Mouse (Mus musculus) hindbrain, embryonic 15.5 days (tissue): ENCODE results near the gene Gm28230. TPM values are rescaled to one million over a fixed set of nuclear protein-coding genes. Genes with fewer than 3 reads are reported as not detected.

Experiments used
- ATAC-seq: fragments of 200-750 bp; cut with Nextera tagmentation; 2 replicates; pipeline ENCODE4 v1.8.0; 2017; ENCODE audit warnings: low read depth, moderate number of reproducible peaks, moderate TSS enrichment; ENCODE audit not compliant: low FRiP score
- H3K27ac ChIP-seq: fragments of 300-500 bp; sonication (generic); replicated peaks from 2 replicates; pipeline ENCODE4 v1.5.1; 2015; ENCODE audit warnings: mild to moderate bottlenecking, inconsistent platforms
- H3K27me3 ChIP-seq: fragments of 300-500 bp; sonication (generic); 2 replicates; pipeline ENCODE4 v1.6.1; 2015; ENCODE audit warnings: control low read depth, inconsistent platforms
- H3K36me3 ChIP-seq: fragments of 300-500 bp; sonication (generic); 2 replicates; pipeline ENCODE4 v1.6.1; 2015; ENCODE audit warnings: control low read depth, inconsistent platforms
- H3K4me1 ChIP-seq: fragments of 300-500 bp; sonication (generic); replicated peaks from 2 replicates; pipeline ENCODE4 v1.6.1; 2015; ENCODE audit warnings: control low read depth, inconsistent platforms
- H3K4me2 ChIP-seq: fragments of 300-500 bp; sonication (generic); 2 replicates; pipeline ENCODE4 v1.6.1; 2015; ENCODE audit warnings: moderate library complexity, mild to moderate bottlenecking, inconsistent platforms
- H3K4me3 ChIP-seq: fragments of 300-500 bp; sonication (generic); 2 replicates; pipeline ENCODE4 v1.5.1; 2015; ENCODE audit warnings: mild to moderate bottlenecking, inconsistent platforms
- H3K9ac ChIP-seq: fragments of 300-500 bp; sonication (generic); 2 replicates; pipeline ENCODE4 v1.6.1; 2015; ENCODE audit warnings: inconsistent platforms
- H3K9me3 ChIP-seq: fragments of 300-500 bp; sonication (generic); 2 replicates; pipeline ENCODE4 v1.6.1; 2016; ENCODE audit warnings: control low read depth, inconsistent platforms
- WGBS: fragments of 180-500 bp; shearing (Covaris S2); methylation state at CpG from one replicate; pipeline ENCODE4 v1.1.7; 2015; 5-methylcytosine and 5-hydroxymethylcytosine counted together
- polyA plus RNA-seq: library from polyadenylated mRNA; unstranded; fragments of >200 nt; fragmentation: Nextera tagmentation; extraction: Ambion mirVana; gene quantifications from 2 replicates; pipeline ENCODE4 v1.2.1, GENCODE M21; 2015

Gm28230 gene
- polyA plus RNA-seq, 1 experiment from 2014 or later: 1.6 TPM

- Histone ChIP-seq H3K4me1 (peaks cover 20% of the 10 kb centered on the region; the same call in 1 of the 2 replicates), H3K36me3 (no peaks in the 10 kb centered on the region), H3K4me3 (peak overlapping the region; percentile 43), H3K4me2 (peak overlapping the region; percentile 57), H3K9ac (peak overlapping the region; percentile 53), H3K27me3 (peaks cover 39% of the 10 kb centered on the region), H3K27ac (peak overlapping the region; percentile 91), H3K9me3 (no peaks in the 10 kb centered on the region)
- WGBS: 1% methylated on average over 43 of the region's 43 CpGs
- no peak for ATAC-seq
Observed at GRCm38 (mm10) chr2:74740311-74741091, 14.0 kb downstream of the Gm28230 start.

DNA sequence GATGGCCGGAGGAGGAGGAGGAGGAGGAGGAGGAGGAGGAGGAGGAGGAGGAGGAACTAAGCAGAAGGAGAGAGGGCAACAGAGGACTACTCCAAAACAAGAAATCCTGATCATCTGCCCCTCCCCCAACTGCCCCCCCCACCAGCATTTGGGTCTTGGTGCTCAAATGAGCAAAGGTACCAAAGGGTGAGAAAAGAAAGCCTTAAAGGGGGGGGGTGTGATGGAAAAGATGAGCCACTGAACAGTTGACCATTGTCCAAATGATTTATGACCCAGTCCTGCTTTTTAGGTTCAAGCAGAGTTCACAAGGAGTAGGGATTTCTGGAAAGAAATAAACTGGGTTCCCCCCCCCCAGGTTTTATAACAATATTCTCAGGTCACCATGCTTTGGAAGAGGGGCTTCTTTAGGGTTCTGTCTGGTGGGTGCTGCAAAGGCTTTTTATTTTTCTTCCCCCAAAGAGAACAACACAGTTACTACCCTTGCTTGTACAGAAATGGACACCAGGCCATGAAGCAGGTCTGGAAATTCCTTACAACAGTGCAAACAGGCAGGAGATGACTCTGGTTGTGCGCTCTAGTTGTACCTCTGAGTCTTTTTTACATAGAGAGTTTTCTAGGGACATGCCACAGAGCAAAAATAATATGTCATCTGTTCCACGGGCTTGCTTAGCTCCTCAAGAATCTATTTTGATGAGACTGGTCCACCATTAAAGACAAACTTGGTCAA, 14.9 kb downstream of the Gm28230 start:
- Histone ChIP-seq H3K27me3 (peaks cover 44% of the 10 kb centered on the region), H3K4me2 (peak overlapping the region; percentile 31)

GRCm38 (mm10) chr2:74741979-74742277, 15.4 kb downstream of the Gm28230 start:
- no peaks in the 10 kb centered on the region for H3K9me3 ChIP-seq
- H3K27ac ChIP-seq: peak overlapping the region; percentile 65
- H3K4me1 ChIP-seq: peaks cover 24% of the 10 kb centered on the region
- H3K27me3 ChIP-seq: peaks cover 44% of the 10 kb centered on the region
- ATAC-seq: no peak
- H3K36me3 ChIP-seq: no peaks in the 10 kb centered on the region
- H3K4me2 ChIP-seq: peak overlapping the region; percentile 31
- no peak overlapping the region for H3K4me3 ChIP-seq
- no peak overlapping the region for H3K9ac ChIP-seq

More for the DNA sequence above, 14.9 kb downstream of the Gm28230 start:
- ATAC-seq: no peak
- H3K9me3 ChIP-seq: no peaks in the 10 kb centered on the region
- H3K9ac ChIP-seq: no peak overlapping the region
- peak overlapping the region; percentile 65 for H3K27ac ChIP-seq
- no peaks in the 10 kb centered on the region for H3K36me3 ChIP-seq
- H3K4me3 ChIP-seq: no peak overlapping the region
- H3K4me1 ChIP-seq: peaks cover 21% of the 10 kb centered on the region
- WGBS: 26% methylated on average over 2 of the region's 3 CpGs

DNA sequence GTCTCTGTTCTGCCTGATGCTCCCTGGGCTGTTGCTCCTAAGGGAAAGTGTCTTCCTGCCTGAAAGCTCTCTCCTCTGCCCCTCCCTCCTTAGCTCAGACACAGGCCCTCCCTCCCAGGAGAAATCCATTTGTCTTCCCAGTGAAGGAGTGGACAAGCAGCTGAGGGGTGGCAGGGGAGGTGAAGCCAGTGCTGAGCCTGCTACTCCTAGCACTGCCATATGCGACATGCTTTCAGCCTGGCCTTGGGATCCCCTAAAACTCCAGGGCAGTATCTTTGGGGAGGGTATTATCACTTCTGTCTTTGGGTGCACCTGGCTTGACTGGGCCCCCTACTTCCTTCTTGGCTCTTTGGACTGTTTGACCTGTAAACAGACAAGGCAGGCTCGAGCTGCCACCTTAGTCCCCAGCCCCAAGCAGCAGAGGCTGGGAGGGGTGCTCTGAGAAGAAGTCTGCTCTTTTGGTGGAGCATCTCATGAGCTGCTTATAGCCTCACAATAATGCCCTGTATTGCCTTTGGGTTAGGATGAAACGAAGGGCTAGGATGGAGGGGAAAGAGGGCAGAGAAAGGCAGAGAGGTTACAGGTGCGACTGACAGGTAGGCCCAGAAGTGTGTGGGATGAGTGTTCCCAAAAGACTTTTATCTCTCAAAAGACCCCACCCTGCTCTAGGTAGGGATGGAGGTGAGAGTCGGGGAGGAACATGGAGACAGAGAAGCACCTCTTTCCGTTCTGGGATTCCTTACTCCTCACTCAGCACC, 19.2 kb downstream of the Gm28230 start:
- Histone ChIP-seq H3K4me3 (peak overlapping the region; percentile 32), H3K4me2 (peak overlapping the region; percentile 64), H3K9me3 (no peaks in the 10 kb centered on the region), H3K27me3 (peaks cover 40% of the 10 kb centered on the region), H3K4me1 (peaks cover 37% of the 10 kb centered on the region), H3K36me3 (no peaks in the 10 kb centered on the region), H3K9ac (peak overlapping the region; percentile 53), H3K27ac (peak overlapping the region; percentile 85)
- 3% methylated on average over 6 of the region's 6 CpGs for WGBS
- ATAC-seq: 0 out of 2 replicates have a peak, but pooled peaks have one; percentile 6

GRCm38 (mm10) chr2:74746298-74746921, 19.9 kb downstream of the Gm28230 start:
- Histone ChIP-seq H3K9me3 (no peaks in the 10 kb centered on the region), H3K4me3 (peak overlapping the region; percentile 32), H3K27ac (peak overlapping the region; percentile 85), H3K36me3 (no peaks in the 10 kb centered on the region), H3K9ac (peak overlapping the region; percentile 53), H3K4me2 (peak overlapping the region; percentile 64), H3K27me3 (peaks cover 44% of the 10 kb centered on the region), H3K4me1 (peaks cover 35% of the 10 kb centered on the region)
- WGBS: under 1% methylated on average over 58 of the region's 58 CpGs
- no peak for ATAC-seq

DNA sequence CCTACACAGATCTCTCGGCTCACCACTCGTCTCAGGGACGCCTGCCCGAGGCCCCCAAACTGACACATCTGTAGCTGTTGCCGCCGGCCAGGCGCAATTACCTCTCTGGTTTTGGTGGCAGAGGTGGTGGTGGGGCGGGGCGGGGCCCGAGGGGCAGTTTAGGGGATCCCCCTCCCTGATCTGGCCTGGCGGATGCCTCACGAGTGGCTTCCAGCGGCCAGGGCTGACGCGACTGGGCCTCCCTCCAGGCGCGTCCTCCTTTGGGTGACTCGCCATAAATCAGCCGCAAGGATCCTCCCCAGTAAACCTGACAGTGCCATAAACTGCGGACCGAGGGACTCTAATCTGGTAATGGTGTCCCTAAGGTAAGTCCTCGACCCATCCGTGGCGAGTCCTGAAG, 20.5 kb downstream of the Gm28230 start:
- H3K9ac ChIP-seq: peak overlapping the region; percentile 53
- ATAC-seq: no peak
- H3K27ac ChIP-seq: peak overlapping the region; percentile 85

DNA sequence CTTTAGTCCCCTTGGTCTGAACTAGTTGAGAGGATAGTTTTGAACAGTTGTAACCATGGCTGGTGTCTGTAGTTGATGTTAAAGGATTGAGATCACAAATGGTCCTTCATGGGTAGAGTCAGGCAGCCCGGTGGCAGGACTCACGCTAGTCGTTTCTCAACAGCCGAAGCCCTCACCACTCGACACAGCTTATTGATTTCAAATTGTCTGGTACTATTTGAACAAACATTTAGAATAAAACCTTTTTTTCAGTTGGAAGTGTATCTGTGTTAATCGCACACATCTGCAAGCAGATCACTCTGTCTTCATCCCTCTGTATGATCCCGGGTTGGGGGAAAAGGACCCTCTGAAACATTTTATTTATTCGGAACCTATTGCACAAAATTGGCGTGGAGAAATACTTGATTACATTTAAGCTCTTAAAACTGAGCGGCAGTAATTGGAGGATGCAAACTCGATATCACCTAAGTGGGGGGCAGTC, 21.2 kb downstream of the Gm28230 start:
- no peak for ATAC-seq
- no peaks in the 10 kb centered on the region for H3K9me3 ChIP-seq
- peak overlapping the region; percentile 32 for H3K4me3 ChIP-seq
- peak overlapping the region; percentile 85 for H3K27ac ChIP-seq
- no peaks in the 10 kb centered on the region for H3K36me3 ChIP-seq
- 6% methylated on average over 11 of the region's 11 CpGs for WGBS
- peaks cover 44% of the 10 kb centered on the region for H3K27me3 ChIP-seq
- H3K4me2 ChIP-seq: peak overlapping the region; percentile 64
- H3K9ac ChIP-seq: peak overlapping the region; percentile 53
- peaks cover 33% of the 10 kb centered on the region for H3K4me1 ChIP-seq

More for the DNA sequence above, 20.5 kb downstream of the Gm28230 start:
- H3K27me3 ChIP-seq: peaks cover 44% of the 10 kb centered on the region
- peak overlapping the region; percentile 64 for H3K4me2 ChIP-seq
- peak overlapping the region; percentile 32 for H3K4me3 ChIP-seq
- WGBS: 2% methylated on average over 24 of the region's 24 CpGs
- H3K36me3 ChIP-seq: no peaks in the 10 kb centered on the region
- H3K9me3 ChIP-seq: no peaks in the 10 kb centered on the region
- H3K4me1 ChIP-seq: peaks cover 29% of the 10 kb centered on the region

GRCm38 (mm10) chr2:74748436-74748995, 22.0 kb downstream of the Gm28230 start:
- H3K36me3 ChIP-seq: no peaks in the 10 kb centered on the region
- peaks cover 41% of the 10 kb centered on the region for H3K27me3 ChIP-seq
- peak overlapping the region; percentile 53 for H3K9ac ChIP-seq
- peak overlapping the region; percentile 32 for H3K4me3 ChIP-seq
- peaks cover 40% of the 10 kb centered on the region for H3K4me1 ChIP-seq
- WGBS: 5% methylated on average over 9 of the region's 9 CpGs
- peak overlapping the region; percentile 85 for H3K27ac ChIP-seq
- no peak for ATAC-seq
- H3K4me2 ChIP-seq: peak overlapping the region; percentile 64
- no peaks in the 10 kb centered on the region for H3K9me3 ChIP-seq

- WGBS: under 1% methylated on average over 47 of the region's 47 CpGs
Observed at GRCm38 (mm10) chr2:74749337-74750121, 23.0 kb downstream of the Gm28230 start.

GRCm38 (mm10) chr2:74750731-74751250, 24.3 kb downstream of the Gm28230 start:
- Histone ChIP-seq H3K9ac (no peak overlapping the region), H3K27ac (peak overlapping the region; percentile 85), H3K9me3 (no peaks in the 10 kb centered on the region), H3K4me3 (peak overlapping the region; percentile 32; the same call in 1 of the 2 replicates), H3K36me3 (no peaks in the 10 kb centered on the region), H3K4me2 (peak overlapping the region; percentile 64), H3K27me3 (peaks cover 37% of the 10 kb centered on the region), H3K4me1 (peaks cover 32% of the 10 kb centered on the region)
- ATAC-seq: no peak
- 22% methylated on average over 5 of the region's 5 CpGs for WGBS

More at GRCm38 (mm10) chr2:74749337-74750121, 23.0 kb downstream of the Gm28230 start:
- ATAC-seq: peak; percentile 83
- Histone ChIP-seq H3K27ac (peak overlapping the region; percentile 85), H3K9me3 (no peaks in the 10 kb centered on the region), H3K4me3 (peak overlapping the region; percentile 32), H3K9ac (peak overlapping the region; percentile 53), H3K4me2 (peak overlapping the region; percentile 64), H3K27me3 (peaks cover 38% of the 10 kb centered on the region), H3K36me3 (no peaks in the 10 kb centered on the region), H3K4me1 (peaks cover 40% of the 10 kb centered on the region)
